Mouse (Mus musculus) R1 (cell line): ENCODE data around the gene Acsf2.

ENCODE experiments used
- DNase-seq: peaks from one replicate; pipeline ENCODE4 v3.0.0-alpha.2; 2018; ENCODE audit warnings: low read depth, low spot score

Acsf2 gene

GRCm38 (mm10) chr11:94548041-94548784, 53.5 kb downstream of the Acsf2 start:
- DNase-seq: no peak

- DNase-seq: no peak
Observed at GRCm38 (mm10) chr11:94547271-94547670, 54.4 kb downstream of the Acsf2 start.

- DNase-seq: peak; percentile 41
Observed at GRCm38 (mm10) chr11:94546381-94546780, 55.3 kb downstream of the Acsf2 start.

GRCm38 (mm10) chr11:94544422-94544821, 57.2 kb downstream of the Acsf2 start:
- DNase-seq: no peak

GRCm38 (mm10) chr11:94543932-94544331, 57.7 kb downstream of the Acsf2 start:
- peak; percentile 66 for DNase-seq

- DNase-seq: no peak
Observed at GRCm38 (mm10) chr11:94543344-94543743, 58.3 kb downstream of the Acsf2 start.

- DNase-seq: no peak
Observed at GRCm38 (mm10) chr11:94542400-94542799, 59.3 kb downstream of the Acsf2 start.

GRCm38 (mm10) chr11:94539761-94540160, 61.9 kb downstream of the Acsf2 start:
- no peak for DNase-seq

- DNase-seq: no peak
Observed at GRCm38 (mm10) chr11:94538733-94539292, 62.9 kb downstream of the Acsf2 start.

GRCm38 (mm10) chr11:94533171-94533570, 68.5 kb downstream of the Acsf2 start:
- DNase-seq: no peak

- no peak for DNase-seq
Observed at GRCm38 (mm10) chr11:94528879-94529278, 72.8 kb downstream of the Acsf2 start.

GRCm38 (mm10) chr11:94526171-94526879, 75.3 kb downstream of the Acsf2 start:
- DNase-seq: peak; percentile 25

- peak; percentile 69 for DNase-seq
Observed at GRCm38 (mm10) chr11:94521219-94521843, 80.3 kb downstream of the Acsf2 start, which contains the start of gene Mycbpap. Mycbpap (minus strand) TSS chr11:94521742.

GRCm38 (mm10) chr11:94513452-94513851, 88.2 kb downstream of the Acsf2 start:
- no peak for DNase-seq

GRCm38 (mm10) chr11:94508976-94509375, 92.7 kb downstream of the Acsf2 start:
- no peak for DNase-seq
